Mouse (Mus musculus): Measurements from ENCODE around the gene Mpc2.

Mpc2 gene

DNA sequence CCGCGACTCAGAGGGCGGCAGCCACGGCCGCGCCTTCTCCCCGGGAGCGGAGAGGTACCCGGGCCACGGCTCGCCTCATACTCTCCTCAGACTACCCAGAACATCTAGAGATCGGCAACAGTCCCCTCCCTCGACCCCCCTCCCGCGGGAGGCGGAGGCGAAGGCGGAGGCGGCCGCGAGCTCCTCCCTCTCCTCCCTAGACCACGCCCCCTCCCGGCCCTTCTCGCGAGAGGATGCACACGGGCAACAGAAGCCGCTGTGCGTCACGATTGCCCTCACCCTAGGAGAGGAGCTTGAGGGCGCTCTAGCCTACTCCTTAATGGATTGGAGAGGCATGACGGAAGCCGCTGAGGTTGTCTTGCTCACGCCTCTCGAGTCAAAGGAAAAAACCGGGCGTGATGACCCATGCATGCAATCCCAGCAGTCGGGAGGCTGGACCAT is at the start of gene Mpc2, which contains the start of gene Dcaf6:
Gene Mpc2, plus strand, starts transcription at position 278 of the 441 bp plus-strand sequence.
Gene Dcaf6, minus strand, starts transcription at position 116 of the 441 bp plus-strand sequence.
- in situ Hi-C loops (cut with MboI; ENCODE audit: unreplicated experiment in 2 of 2): loop anchor here (5.0 to 25.0 kb wide), 7 partner anchors 182 to 1148 kb away; partner anchors contain the start of genes Blzf1 (in 2 of the 2), Nme7 (in 2 of the 2), Creg1 (in 1 of the 2) and Pou2f1 (in 1 of the 2)

DNA sequence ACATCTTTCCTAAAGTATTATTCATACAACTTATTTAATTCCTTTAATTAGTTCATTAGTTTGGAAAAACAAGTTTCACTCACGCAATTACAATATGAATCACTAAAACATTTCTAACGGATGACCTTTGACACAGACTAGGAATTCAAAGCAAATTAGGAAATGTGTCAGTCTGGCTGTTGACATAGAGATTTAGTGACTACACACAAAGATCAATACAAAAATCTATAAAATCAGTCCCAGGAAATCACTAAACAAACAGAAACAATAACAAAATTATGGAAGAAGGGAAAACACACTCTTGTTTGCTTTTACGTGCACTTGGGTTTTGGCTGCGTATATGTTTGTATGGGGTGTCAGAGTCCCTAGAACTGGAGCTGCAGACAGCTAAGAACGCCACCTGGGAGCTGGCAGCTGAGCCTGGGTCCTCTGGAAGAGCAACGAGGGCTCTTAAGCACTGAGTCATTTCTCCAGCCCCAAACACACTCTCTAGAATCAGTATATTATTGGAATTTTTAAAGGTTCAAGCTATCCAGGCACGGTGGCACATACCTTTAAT is 39.0 kb upstream of the Mpc2 start:
- in situ Hi-C loops (cut with MboI; ENCODE audit: unreplicated experiment in 2 of 2): no loop called here

GRCm38 (mm10) chr1:165426254-165426653 is 34.2 kb upstream of the Mpc2 start:
- in situ Hi-C loops (cut with MboI; ENCODE audit: unreplicated experiment in 2 of 2): no loop called here

GRCm38 (mm10) chr1:165432883-165433282 is 27.6 kb upstream of the Mpc2 start:
- in situ Hi-C loops (cut with MboI; ENCODE audit: unreplicated experiment in 2 of 2): no loop called here

GRCm38 (mm10) chr1:165438289-165439021 is 22.0 kb upstream of the Mpc2 start:
- in situ Hi-C loops (cut with MboI; ENCODE audit: unreplicated experiment in 2 of 2): no loop called here

GRCm38 (mm10) chr1:165440788-165441187 is 19.6 kb upstream of the Mpc2 start:
- in situ Hi-C loops (cut with MboI; ENCODE audit: unreplicated experiment in 2 of 2): no loop called here

- in situ Hi-C loops (cut with MboI; ENCODE audit: unreplicated experiment in 2 of 2): no loop called here
These were observed 19.2 kb upstream of the Mpc2 start for GRCm38 (mm10) chr1:165441201-165441600.

DNA sequence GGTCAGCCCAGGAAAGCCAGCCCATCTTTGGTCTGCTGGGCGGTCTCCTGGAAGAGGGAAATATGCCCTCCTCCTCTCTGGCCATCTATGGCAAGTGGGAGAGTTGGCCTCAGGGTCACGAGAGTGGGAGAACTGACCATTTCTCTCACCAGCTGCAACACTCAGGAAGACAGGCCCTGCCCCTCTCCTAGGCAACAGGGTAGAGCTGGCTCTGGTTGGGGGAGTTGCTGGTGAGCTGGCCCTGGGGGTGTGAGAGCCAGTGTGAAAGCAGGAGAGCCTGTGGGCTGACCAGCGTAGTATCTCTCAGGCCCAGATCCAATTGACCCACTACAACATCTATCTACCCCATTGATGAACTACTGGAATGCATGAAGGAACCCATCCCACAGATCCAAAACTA is 18.7 kb upstream of the Mpc2 start:
- in situ Hi-C loops (cut with MboI; ENCODE audit: unreplicated experiment in 2 of 2): no loop called here

GRCm38 (mm10) chr1:165459041-165459502 is 1.4 kb upstream of the Mpc2 start:
- in situ Hi-C loops (cut with MboI; ENCODE audit: unreplicated experiment in 2 of 2): loop anchor here (25.0 kb wide), 5 partner anchors 278 to 1147 kb away; partner anchors contain the start of genes Blzf1 (in 2 of the 2), Nme7 (in 2 of the 2), Creg1 (in 1 of the 2) and Pou2f1 (in 1 of the 2)

DNA sequence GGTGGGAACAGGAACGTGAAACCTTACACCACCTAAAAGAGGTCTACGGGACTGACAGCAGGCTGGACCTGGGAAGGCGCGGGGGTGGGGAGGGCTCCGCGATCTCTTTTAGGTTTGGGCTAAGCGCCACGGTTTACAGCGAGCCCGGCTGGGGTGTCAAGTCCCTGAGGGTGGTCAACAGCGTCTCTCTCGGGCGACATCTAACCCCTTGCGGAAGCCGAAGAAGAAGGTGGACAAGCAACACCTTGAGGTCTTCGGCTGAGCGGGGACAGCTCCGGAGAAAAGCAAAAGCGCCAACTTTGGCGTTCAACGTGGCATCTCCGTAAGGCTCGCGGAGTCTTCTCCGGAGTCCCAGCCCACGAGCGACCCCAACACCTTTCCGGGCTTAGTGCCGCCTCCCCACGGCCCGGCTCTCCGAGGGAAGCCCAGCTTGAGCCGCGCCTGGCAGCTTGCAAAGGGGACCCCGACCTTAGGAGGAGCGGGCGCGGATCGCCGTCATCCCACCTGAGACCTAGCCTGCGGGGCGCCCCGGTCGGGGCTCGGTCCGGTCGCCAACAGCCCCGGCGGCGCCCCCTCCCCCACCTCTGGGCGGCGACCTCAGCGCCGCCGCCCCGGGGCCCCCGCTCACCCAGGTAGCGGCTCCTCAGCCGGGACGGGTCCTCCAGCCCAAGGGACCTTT is 795 bp upstream of the Mpc2 start:
- in situ Hi-C loops (cut with MboI; ENCODE audit: unreplicated experiment in 2 of 2): loop anchor here (5.0 to 25.0 kb wide), 7 partner anchors 183 to 1147 kb away; partner anchors contain the start of genes Blzf1 (in 2 of the 2), Nme7 (in 2 of the 2), Creg1 (in 1 of the 2) and Pou2f1 (in 1 of the 2)

DNA sequence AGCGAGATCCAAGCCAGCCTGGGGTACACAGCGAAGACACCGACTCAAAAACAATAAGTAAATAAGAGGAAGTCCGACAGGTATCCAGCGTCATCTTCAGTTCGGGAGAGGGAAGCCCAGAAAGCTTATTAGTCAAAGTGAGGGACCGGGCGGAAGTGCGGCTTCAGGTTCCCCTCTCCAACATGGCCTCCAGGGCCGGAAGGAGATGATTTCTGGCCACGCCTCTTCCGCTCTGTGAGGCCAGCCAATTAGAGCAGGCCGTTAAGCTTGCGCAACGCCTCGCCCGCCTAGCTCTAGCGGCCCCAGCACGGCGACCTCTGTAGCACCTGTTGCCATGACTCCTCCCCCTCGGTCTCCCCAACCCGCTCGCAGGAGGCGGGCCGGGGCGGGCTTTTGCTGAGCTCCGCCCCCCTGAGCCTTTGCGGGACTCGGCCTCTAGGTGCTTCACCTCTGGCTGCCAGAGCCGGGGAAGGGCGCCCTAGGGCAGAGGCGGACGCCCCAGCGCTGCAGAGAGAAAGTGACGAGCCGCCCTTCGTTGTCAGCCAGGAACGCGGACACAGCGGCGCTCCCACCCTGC is 452 bp downstream of the Mpc2 start:
- in situ Hi-C loops (cut with MboI; ENCODE audit: unreplicated experiment in 2 of 2): loop anchor here (5.0 to 25.0 kb wide), 7 partner anchors 181 to 1149 kb away; partner anchors contain the start of genes Blzf1 (in 2 of the 2), Nme7 (in 2 of the 2), Creg1 (in 1 of the 2) and Pou2f1 (in 1 of the 2)

- in situ Hi-C loops (cut with MboI; ENCODE audit: unreplicated experiment in 2 of 2): loop anchor here (5.0 to 25.0 kb wide), 7 partner anchors 181 to 1149 kb away; partner anchors contain the start of genes Blzf1 (in 2 of the 2), Nme7 (in 2 of the 2), Creg1 (in 1 of the 2) and Pou2f1 (in 1 of the 2)
These were observed 1.2 kb downstream of the Mpc2 start for GRCm38 (mm10) chr1:165461681-165462080.

DNA sequence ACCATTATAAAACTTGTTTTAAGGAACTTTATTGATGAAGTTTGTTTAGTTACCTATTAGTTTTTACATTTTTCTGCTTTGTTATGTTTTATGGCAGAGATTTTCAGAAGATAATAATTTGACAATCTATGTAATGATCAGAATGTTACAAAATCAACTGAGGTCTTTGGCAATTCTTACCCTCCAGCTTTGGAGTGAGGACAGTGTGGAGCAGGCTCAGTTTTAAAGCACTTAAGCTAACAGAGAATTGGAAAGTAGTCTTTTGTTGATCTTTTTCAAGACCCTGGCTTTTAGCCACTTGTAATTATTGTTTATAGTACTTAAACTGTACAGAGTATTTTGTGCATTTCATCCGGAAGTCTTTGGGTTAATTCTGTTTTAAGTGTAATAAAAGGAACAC is 2.4 kb downstream of the Mpc2 start:
- in situ Hi-C loops (cut with MboI; ENCODE audit: unreplicated experiment in 2 of 2): loop anchor here (5.0 to 25.0 kb wide), 7 partner anchors 179 to 1151 kb away; partner anchors contain the start of genes Blzf1 (in 2 of the 2), Nme7 (in 2 of the 2), Creg1 (in 1 of the 2) and Pou2f1 (in 1 of the 2)

DNA sequence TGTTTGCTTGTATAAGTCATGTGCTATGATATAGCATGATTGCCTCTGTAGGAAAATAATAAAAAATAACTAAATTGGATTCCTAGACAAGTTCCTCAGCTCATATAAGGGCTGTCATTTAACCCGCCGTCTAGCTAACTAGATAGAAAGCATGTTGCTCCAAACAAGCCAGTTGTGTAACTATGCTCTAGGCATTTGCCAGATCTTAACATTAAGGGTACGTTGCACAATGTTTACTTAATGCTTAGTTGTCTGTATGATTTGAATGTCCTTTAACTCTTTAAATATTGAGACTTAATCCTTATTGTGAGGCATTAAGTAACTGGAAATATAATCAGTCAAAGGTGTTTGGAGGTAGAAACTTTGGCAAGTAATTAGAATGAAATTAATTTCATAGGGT is 4.1 kb downstream of the Mpc2 start:
- in situ Hi-C loops (cut with MboI; ENCODE audit: unreplicated experiment in 2 of 2): loop anchor here (5.0 to 25.0 kb wide), 7 partner anchors 178 to 1152 kb away; partner anchors contain the start of genes Blzf1 (in 2 of the 2), Nme7 (in 2 of the 2), Creg1 (in 1 of the 2) and Pou2f1 (in 1 of the 2)

- in situ Hi-C loops (cut with MboI; ENCODE audit: unreplicated experiment in 2 of 2): loop anchor here (10.0 to 25.0 kb wide), 6 partner anchors 234 to 1157 kb away; partner anchors contain the start of genes Blzf1 (in 2 of the 2), Nme7 (in 2 of the 2), Creg1 (in 1 of the 2) and Pou2f1 (in 1 of the 2)
These were observed 8.5 kb downstream of the Mpc2 start for GRCm38 (mm10) chr1:165468971-165469370.

DNA sequence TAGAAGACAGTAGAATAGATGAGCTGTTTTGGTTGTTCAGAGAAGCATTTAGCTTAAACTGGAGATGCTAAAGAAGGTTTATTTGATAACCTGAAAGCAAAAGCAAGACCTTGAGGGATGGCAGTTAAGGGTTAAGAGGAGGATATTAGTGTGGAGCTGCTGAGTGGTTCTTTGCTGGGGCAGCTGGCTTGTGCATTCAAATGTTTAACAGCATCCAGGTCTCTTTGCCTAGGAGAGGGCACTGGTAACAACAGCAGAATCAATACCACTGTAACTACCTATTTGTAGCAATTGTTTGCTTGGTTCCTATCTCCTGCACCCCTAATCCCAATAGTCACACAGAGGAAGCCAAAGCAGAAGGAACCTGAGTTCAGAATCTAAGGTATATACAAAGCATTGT is 9.3 kb downstream of the Mpc2 start:
- in situ Hi-C loops (cut with MboI; ENCODE audit: unreplicated experiment in 2 of 2): loop anchor here (10.0 to 25.0 kb wide), 6 partner anchors 235 to 1157 kb away; partner anchors contain the start of genes Blzf1 (in 2 of the 2), Nme7 (in 2 of the 2), Creg1 (in 1 of the 2) and Pou2f1 (in 1 of the 2)

DNA sequence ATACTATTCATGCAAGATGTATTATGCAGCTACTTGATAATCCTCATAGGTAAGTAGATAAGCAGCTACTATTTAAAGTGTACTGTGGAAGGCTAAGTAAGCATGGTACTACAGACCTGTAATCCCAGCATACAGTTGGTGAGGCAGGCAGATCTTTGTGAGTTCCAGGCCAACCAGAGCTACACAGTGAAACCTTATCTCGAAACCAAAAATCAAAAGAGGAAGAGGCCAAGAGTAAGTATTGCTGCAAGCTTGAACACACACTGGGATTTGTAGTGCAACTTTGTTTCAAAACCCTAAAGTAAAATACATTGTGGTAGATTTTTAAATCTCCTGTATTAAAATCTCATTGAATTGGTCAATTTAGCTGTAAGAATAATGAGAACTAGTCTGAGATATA is 11.1 kb downstream of the Mpc2 start:
- in situ Hi-C loops (cut with MboI; ENCODE audit: unreplicated experiment in 2 of 2): loop anchor here (25.0 kb wide), 5 partner anchors 266 to 1159 kb away; partner anchors contain the start of genes Blzf1 (in 2 of the 2), Nme7 (in 2 of the 2), Creg1 (in 1 of the 2) and Pou2f1 (in 1 of the 2)

- in situ Hi-C loops (cut with MboI; ENCODE audit: unreplicated experiment in 2 of 2): no loop called here
These were observed 24.3 kb downstream of the Mpc2 start, which contains the start of gene Adcy10 for GRCm38 (mm10) chr1:165484688-165485233. Gene Adcy10, plus strand, starts transcription at chr1:165485183.

- in situ Hi-C loops (cut with MboI; ENCODE audit: unreplicated experiment in 2 of 2): no loop called here
These were observed 25.7 kb downstream of the Mpc2 start for GRCm38 (mm10) chr1:165486108-165486507.
